Mouse (Mus musculus) frontal cortex, postnatal 14 days (tissue): ENCODE results near the gene Tex46.

Experiments used
- DNase-seq, 2 experiments: peaks; one replicate each; pipeline ENCODE4 v3.0.0; 2022; ENCODE audit warnings: low spot score in 2 of 2

Gene Tex46

DNA sequence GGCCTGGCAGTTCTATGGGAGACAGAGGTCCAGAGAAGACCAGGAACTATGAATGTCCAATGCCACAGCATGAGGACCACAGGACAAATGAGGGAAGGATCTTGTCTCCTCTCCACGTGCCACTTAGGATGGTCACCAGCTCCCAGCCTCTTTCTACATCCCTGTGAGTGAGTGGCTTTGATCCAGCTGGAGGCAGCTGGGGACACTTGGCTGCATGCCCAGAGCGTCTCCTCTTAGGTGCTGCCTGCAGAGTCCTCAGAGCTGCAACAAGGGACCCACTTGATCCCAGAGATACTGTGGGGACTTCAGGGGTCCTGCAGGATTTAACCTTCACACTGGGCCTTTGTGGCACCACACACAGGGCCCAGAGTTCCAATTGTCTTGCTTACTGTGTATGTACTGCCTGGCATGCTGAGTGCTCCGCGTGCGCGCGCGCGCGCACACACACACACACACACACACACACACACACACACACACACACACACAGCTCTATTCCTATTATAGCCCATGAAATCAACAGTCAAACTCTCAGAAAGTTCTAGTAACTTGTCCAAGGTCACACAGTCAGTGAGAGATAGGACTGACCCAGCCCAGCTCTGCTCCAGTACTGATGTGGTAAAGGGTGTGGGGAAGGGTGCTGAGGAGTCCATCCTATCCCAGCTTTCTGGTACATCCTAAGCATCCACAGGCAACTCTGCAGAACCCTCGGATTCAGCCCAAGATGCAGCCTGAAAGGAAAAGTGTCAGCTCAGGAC is 21.2 kb downstream of the Tex46 start:
- DNase-seq: no peak

DNA sequence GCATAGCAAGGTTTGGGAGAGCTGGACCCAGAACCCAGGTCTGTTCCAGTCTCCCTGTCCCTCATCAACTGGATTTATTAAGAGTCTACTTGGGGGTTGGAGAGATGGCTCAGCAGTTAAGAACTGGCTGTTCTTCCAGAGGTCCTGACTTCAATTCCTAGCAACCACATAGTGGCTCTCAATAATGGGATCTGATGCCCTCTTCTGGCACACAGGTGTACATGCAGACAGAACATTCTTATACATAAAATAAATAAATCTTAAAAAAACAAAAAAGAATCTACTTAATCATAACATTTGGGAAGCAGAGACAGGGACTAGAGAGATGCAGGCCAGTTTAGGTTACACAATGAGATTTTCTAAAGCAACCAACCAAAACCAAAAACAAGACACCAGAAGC is 25.8 kb downstream of the Tex46 start:
- no peak for DNase-seq

DNA sequence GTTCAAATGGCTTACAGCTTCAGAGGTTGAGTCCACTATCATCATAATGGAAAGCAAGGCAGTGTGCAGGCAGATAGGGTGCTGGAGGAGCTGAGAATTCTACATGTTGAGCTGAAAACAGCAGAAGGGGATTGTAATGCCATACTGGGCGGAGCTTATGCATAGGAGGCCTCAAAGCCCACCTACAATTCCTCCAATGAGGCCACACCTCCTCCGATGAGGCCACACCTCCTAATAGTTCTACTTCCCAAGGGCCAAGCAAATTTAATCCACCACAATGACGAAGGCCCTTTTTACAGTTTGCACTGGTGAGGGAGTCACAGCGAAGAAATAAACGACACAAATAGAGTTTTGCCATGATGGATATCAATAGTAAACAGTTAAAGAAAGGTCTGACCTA is 26.3 kb downstream of the Tex46 start:
- no peak for DNase-seq

DNA sequence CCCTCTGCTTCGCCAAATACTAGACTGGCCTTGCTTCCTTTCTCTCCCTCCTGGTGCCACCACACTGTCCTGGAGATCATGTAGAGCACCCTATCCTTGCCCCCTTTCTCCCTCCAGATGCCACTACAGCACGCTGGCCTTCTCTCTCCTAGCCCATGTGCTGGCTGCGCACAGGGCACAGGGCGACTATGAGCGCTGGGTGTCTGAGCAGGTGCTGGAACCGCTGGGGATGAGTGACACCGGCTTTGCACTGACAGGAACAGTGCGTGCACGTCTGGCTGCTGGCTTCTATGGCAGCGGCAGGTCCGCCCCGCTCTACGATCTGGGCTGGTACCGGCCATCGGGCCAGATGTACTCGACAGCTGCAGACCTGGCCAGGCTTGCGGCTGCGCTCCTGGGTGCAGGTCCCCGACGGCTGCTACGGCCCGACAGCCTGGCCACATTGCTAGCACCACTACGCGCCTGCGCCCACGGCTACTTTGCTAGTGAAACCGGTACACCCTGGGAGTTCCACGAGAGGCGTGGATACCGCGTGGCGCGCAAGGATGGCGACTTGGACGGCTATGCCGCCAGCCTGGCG is 26.8 kb downstream of the Tex46 start:
- no peak for DNase-seq

DNA sequence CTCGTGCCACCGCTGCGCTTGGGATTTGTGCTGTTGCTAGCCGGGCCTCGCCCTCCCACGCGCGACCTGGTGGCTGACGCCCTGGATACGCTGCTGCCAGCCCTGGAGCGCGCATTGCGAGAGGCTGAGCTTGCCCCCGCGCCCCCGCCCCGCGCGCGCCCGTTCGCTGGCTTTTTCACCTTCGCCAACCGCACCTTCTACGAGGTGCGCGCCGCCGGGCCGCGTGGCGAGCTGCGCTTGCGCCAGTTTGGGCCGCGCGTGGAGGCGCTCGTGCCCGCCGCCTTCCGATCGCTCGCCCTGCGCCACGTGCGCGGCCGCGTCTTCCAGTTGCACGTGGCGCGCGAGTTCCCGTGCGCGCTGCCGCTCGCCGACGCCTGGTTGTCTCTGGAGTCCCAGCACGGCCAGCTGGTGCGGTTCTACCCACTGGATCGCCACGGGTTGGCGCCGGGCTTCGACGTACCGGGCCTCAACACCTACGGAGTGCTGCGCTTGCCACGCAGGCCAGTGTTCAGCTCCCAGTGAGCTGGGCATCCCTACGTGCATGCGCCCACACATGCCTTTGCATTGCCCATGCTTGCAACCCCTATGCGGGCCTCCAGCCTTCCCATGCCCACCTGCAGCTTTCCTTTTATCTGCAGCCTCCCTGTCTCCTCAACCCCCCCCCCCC is 27.5 kb downstream of the Tex46 start:
- peak; percentile 68 to 69 for DNase-seq

DNA sequence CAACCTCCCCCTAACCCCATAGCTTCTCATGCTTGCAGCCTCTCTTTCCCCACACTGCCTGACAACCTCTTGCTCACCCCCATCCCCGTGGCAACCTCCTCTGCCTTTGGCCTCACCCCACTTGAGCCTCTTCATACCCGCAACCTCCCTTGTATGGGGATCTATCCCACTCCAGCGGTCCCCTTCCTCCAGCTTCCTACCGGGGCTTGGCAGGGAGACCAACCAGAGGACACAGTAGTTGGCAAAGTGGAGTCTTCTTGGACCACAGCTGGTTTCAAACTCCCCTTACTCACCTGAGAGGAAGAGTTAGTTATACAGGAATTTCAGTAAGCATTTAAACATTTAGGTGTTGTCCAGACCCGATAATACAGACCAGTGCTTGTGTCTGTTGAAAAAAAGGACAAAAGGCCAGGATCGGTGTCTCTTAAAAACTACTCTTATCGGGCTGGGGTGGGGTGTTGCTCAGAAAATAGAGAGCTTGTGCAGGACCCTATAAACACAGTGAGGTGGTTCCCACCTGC is 28.1 kb downstream of the Tex46 start:
- DNase-seq: no peak

DNA sequence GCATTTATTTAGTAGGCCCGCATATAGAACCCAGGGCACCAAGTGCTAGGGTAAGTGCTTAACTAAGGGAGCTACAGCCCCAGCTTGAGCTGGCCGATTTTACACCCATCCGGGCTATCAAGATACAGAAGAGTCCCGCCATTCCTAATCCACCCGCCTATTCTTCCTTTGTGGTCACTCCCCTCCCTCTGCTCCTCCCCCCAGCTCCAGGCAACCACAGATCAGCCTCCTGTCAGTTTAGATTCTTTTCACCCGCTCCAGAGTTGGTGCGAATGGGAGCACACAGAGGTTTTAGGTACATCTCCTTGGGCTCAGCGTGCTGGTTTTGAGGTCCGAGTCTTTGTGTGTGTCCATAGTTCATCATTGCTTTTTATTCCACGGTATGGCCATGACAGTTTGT is 28.7 kb downstream of the Tex46 start:
- no peak for DNase-seq

DNA sequence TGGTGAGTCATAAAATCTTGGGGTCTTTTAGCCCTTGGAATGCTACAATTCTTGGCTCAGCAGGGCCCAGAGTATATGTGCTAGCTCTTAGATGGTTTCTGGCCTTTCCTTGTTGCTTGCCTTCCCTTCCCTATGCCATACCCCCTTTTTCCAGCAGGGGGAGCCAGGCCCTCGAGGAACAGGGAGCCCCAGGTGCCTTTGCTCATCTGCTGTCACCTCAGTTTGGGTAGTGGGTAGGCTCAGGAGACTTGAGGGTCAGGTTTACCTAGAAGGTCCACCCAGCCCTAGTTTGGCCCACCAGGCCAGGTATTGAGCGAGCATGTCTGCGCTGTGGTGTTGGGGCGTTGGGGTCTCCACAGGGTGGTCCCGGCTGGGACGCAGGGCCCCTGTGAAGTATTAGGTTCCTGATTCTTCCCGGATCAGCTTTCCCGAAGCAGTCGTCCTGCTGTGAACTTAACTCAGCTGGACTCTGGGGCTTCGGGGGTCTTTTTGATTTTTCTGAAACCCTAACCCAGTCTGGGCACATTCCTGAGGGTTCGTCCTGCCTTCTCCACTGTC is 38.8 kb downstream of the Tex46 start:
- peak; percentile 75 to 90 for DNase-seq

DNA sequence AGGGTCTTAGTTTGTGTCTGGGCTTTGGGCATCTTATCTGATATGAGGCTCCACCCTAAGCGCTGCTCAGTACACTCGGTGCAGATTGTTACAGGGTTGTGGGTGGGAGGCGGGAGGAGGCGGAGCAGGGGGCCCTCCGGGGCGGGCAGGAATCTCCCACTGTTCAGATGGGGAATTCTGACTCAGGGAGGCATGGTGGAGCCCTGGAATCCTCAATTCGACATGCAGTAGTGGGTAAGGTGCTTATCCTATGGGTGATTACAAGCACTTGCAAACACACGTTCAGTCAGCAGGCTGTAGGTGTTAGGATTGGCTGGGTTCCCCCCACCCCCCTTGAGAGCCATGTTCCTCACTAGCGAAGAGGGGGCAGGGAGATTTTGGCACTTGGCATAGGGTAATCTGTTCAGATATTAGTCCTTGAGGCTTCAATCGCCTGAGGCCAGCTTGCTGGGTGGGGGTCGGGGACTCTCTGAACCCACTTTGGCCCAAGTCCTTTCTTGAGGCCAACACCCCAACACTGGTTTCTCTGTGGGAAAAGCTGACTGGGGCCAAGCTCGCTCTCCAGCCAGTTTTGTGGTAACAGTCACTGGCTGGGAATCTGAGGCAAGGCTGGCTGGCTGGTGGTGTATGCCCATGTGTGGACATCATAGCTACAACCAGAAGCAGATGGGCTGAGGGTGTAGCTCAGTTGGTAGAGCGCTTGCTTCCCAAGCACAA is 39.4 kb downstream of the Tex46 start:
- no peak for DNase-seq

DNA sequence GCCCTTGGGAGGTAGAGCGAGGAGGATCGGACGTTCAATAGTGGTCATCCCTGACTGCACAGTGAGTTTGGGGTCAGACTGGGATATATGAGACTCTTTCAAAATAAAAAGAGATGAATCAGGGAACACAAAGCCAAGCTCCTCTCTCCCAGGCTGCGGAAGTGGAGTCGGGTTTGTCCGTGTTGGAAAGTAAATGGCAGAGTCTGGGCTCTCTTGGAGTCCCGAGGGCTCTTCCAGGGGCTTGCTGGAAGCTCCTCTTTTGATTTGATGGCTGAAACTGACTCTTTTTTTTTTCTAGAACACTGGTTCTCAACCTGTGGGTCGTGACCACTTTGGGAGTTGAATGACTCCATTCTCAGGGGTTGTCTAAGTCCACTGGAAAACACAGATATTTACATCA is 40.0 kb downstream of the Tex46 start:
- no peak for DNase-seq

DNA sequence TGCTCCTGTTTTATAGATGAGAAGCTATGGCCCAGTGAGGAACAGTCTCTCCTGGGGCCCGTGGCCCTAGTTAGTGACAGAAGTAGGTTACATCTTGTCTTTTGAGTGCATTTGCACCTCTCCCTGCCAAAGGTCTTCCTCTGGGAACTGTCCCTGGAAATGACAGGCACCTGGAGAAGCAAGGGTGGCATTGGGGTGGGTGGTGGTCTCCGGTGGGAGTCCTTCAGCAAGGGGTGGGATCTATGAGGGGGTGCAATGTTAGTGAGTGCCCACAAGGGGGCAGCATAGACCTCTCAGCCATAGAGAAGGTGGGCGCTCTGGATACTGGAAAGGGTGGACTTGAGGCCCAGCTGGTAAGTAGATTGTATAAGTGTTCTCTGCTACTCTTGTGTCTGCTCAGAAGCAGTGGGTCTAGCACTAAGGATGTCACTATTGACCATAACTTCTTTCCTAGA is 41.1 kb downstream of the Tex46 start:
- no peak for DNase-seq

DNA sequence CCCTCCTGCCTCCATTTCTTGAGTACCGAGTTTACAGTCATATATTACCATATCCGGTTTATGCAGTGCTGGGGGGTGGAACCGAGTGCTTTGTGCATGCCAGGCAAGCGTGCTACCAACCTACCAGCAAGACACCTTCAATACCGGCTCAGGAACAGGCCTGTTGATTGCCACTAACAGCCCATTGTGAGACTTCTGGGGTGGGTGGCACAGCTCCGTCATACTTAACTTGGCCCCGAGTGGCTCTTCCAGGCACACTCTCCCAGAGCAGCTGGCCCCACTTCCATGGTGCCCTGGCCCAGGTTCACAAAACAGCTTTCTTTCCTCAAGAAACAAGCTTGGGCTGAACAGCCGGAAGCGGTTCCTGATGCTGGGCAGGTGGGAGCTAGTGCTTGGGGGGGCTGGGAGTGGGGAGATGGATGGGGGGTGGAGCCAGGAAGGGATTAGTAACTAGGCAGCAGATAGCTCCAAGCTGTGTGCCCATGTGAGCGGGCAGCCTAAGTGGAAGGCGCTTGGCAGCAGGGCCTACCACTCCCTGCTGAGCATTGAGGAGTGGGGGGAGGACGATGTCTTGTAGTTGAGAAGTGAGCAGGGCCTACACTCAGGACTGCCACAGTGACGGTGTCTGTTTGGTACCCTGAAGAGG is 41.8 kb downstream of the Tex46 start:
- DNase-seq: no peak

DNA sequence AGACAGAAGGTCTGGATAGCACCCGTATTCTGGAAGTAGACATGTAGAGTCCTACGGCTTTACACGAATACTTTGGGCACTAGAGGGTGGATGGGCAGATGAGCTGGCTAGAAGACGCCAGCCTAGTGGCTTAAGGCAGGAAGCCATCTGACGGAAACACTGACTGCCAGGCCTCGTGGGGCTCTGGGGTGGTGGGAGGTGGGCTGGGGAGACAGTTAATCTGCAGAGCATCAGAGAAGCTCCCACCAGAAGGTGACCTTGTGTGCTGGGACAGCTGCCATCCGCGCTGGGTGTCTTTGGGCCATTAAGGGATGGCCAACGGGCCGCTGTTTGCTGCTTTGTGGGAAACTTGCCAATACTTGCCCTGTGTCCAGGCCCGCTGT is 42.3 kb downstream of the Tex46 start:
- DNase-seq: no peak

DNA sequence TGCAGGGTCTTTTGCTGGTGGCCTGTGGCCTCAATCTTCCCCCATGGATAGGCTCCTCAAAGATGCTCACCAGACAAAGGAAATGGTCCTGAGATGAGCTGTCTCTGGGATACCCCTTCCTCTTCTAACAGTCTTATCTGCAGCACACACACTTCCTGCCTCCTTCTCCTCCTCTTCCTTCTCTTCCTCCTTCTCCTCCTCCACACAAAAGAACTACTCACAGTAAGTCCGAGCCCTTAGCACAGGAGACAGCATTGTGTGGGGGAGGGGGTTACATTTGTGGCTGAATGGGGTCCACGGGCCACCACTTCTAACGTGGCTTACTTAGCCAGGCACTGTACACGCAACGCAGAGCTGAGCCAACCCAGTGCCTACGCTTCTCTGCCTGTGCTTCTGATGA is 42.8 kb downstream of the Tex46 start:
- no peak for DNase-seq

DNA sequence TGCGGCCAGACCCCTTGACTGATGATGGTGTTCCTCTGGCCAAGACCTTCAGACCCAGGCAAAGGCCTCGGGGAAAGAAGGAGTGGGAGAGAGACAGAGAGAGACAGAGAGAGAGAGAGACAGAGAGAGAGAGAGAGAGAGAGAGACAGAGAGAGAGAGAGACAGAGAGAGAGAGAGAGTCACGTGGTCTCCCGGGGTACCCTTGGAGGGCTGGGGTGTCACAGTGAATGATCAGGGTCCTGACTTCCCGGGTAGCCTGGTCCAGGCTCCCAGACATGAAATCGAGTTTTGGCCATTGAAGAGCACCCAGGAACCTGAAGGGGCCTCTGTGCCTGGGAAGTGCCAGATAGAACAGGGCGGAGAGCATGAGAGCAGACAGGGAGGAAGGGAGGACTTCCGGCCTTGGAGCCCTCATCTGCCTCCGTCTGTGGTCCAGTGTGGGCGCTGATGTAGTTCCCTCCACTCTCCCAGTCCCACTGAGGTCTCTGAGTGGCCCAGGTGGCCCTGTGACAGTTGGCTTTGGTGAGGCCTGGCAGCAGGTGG is 43.5 kb downstream of the Tex46 start:
- DNase-seq: no peak

DNA sequence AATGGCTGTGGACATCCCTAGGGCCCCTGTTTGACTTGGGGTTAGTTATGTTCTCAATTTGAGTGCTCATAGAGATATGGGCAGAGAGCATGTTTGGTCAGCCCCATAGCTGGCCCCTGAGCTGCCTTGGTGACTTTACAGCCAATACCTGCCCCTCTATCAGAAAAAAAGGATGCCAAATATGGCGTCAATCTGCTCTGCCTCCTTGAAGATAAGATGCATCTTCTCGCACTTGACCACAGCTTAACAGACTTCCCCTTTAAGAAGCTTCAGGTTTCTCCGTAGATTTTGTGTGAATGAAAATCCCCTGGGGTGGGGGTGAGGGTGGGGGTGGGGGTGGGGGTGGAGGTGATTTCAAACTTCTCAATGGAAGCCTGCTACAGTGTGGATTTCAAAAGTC is 47.7 kb downstream of the Tex46 start:
- no peak for DNase-seq
